Mouse (Mus musculus) heart, postnatal 25 days (tissue): ENCODE measurements at regions not wholly inside any gene's neighbourhood (a gene's known extent, or its start where the extent isn't known, plus 50 kb on each side); places are given as distances from the start of the nearest gene placed in this dataset.

ENCODE experiments used
- DNase-seq: peaks from one replicate; pipeline ENCODE4 v3.0.0; 2022; ENCODE audit warnings: low spot score
- intact Hi-C: fragments of 180-260 bp; cut with DNase I; formaldehyde crosslinking; loops from one replicate; pipeline ENCODE4 v1.15.1; 2025

- intact Hi-C loops, result no loop called here
- no peak for DNase-seq
Measured at GRCm38 (mm10) chr12:117417991-117418390, 98.3 kb upstream of the Rapgef5 start.

GRCm38 (mm10) chr12:117422315-117422978 lies 93.8 kb upstream of the Rapgef5 start:
- no peak for DNase-seq
- intact Hi-C loops, result no loop called here

- intact Hi-C loops, result loop anchor here (1.0 to 5.0 kb wide), 4 partner anchors 21 to 340 kb away; no protein-coding TSS in a partner anchor
Measured at GRCm38 (mm10) chr12:117425363-117426031, 90.8 kb upstream of the Rapgef5 start.

GRCm38 (mm10) chr12:117427431-117427830 lies 88.8 kb upstream of the Rapgef5 start:
- intact Hi-C loops, result loop anchor here (2.0 to 5.0 kb wide), 3 partner anchors 23 to 160 kb away; no protein-coding TSS in a partner anchor
- no peak for DNase-seq

More at GRCm38 (mm10) chr12:117425363-117426031, 90.8 kb upstream of the Rapgef5 start:
- no peak for DNase-seq

GRCm38 (mm10) chr12:117430886-117431285 lies 85.4 kb upstream of the Rapgef5 start:
- no peak for DNase-seq
- intact Hi-C loops, result no loop called here

GRCm38 (mm10) chr12:117432788-117433187 lies 83.5 kb upstream of the Rapgef5 start:
- DNase-seq, result no peak
- intact Hi-C loops, result no loop called here

GRCm38 (mm10) chr12:117437011-117437410 lies 79.3 kb upstream of the Rapgef5 start:
- intact Hi-C loops, result no loop called here
- no peak for DNase-seq

GRCm38 (mm10) chr12:117439015-117439605 lies 77.2 kb upstream of the Rapgef5 start:
- no peak for DNase-seq
- intact Hi-C loops, result no loop called here

GRCm38 (mm10) chr12:117444247-117444989 lies 71.9 kb upstream of the Rapgef5 start:
- intact Hi-C loops, result no loop called here

GRCm38 (mm10) chr12:117447223-117447622 lies 69.1 kb upstream of the Rapgef5 start:
- intact Hi-C loops, result no loop called here
- DNase-seq, result peak; percentile 21

More at GRCm38 (mm10) chr12:117444247-117444989, 71.9 kb upstream of the Rapgef5 start:
- DNase-seq, result no peak

- DNase-seq, result no peak
Measured at GRCm38 (mm10) chr12:117447843-117448728, 68.2 kb upstream of the Rapgef5 start.

GRCm38 (mm10) chr12:117449080-117449479 lies 67.2 kb upstream of the Rapgef5 start:
- DNase-seq, result no peak
- intact Hi-C loops, result no loop called here

More at GRCm38 (mm10) chr12:117447843-117448728, 68.2 kb upstream of the Rapgef5 start:
- intact Hi-C loops, result no loop called here

GRCm38 (mm10) chr12:117450106-117450505 lies 66.2 kb upstream of the Rapgef5 start:
- DNase-seq, result peak; percentile 19
- intact Hi-C loops, result no loop called here

- DNase-seq, result no peak
- intact Hi-C loops, result no loop called here
Measured at GRCm38 (mm10) chr12:117450871-117451270, 65.4 kb upstream of the Rapgef5 start.

- DNase-seq, result no peak
- intact Hi-C loops, result no loop called here
Measured at GRCm38 (mm10) chr12:117451441-117451840, 64.8 kb upstream of the Rapgef5 start.

GRCm38 (mm10) chr12:117455800-117456199 lies 60.5 kb upstream of the Rapgef5 start:
- no peak for DNase-seq
- intact Hi-C loops, result loop anchor here (5.0 kb wide), 1 partner anchor 42 kb away; no protein-coding TSS in a partner anchor

GRCm38 (mm10) chr12:117458132-117459070 lies 57.9 kb upstream of the Rapgef5 start:
- intact Hi-C loops, result loop anchor here (5.0 kb wide), 1 partner anchor 39 kb away; no protein-coding TSS in a partner anchor
- DNase-seq, result peak; percentile 26

GRCm38 (mm10) chr12:117459541-117459940 lies 56.7 kb upstream of the Rapgef5 start:
- intact Hi-C loops, result loop anchor here (5.0 kb wide), 1 partner anchor 38 kb away; no protein-coding TSS in a partner anchor
- no peak for DNase-seq
